Mouse (Mus musculus) thymus, postnatal 10 days (tissue): ENCODE measurements around the gene Mapk7.

ENCODE experiments used
- DNase-seq, 2 experiments: peaks; one replicate each; pipeline ENCODE4 v3.0.0; 2021; ENCODE audit warnings: low spot score in 2 of 2

The Mapk7 gene

GRCm38 (mm10) chr11:61490944-61491520 is 3.2 kb downstream of the Mapk7 start:
- DNase-seq = no peak

GRCm38 (mm10) chr11:61489874-61490273 is 4.3 kb downstream of the Mapk7 start:
- no peak for DNase-seq

- no peak for DNase-seq
Observed at GRCm38 (mm10) chr11:61489085-61489484, 5.1 kb downstream of the Mapk7 start.

- DNase-seq = no peak
Observed at GRCm38 (mm10) chr11:61487936-61488335, 6.3 kb downstream of the Mapk7 start.

- DNase-seq = no peak
Observed at GRCm38 (mm10) chr11:61487401-61487800, 6.8 kb downstream of the Mapk7 start.

GRCm38 (mm10) chr11:61486458-61487219 is 7.6 kb downstream of the Mapk7 start:
- DNase-seq = no peak

GRCm38 (mm10) chr11:61485541-61486457 is 8.4 kb downstream of the Mapk7 start:
- no peak for DNase-seq

- DNase-seq = no peak
Observed at GRCm38 (mm10) chr11:61484613-61485540, 9.3 kb downstream of the Mapk7 start, which contains the start of gene Mfap4. Mfap4 (plus strand) TSS chr11:61485431.

GRCm38 (mm10) chr11:61484256-61484612 is 10.0 kb downstream of the Mapk7 start:
- no peak for DNase-seq

GRCm38 (mm10) chr11:61483226-61483845 is 10.9 kb downstream of the Mapk7 start:
- no peak for DNase-seq

- DNase-seq = peak; percentile 40 to 47
Observed at GRCm38 (mm10) chr11:61481239-61482090, 12.7 kb downstream of the Mapk7 start.

- DNase-seq = no peak
Observed at GRCm38 (mm10) chr11:61478788-61479187, 15.4 kb downstream of the Mapk7 start.

- no peak for DNase-seq
Observed at GRCm38 (mm10) chr11:61477566-61478508, 16.4 kb downstream of the Mapk7 start.

GRCm38 (mm10) chr11:61476786-61477382 is 17.3 kb downstream of the Mapk7 start:
- no peak for DNase-seq

GRCm38 (mm10) chr11:61473630-61474029 is 20.6 kb downstream of the Mapk7 start:
- no peak for DNase-seq

GRCm38 (mm10) chr11:61470880-61471279 is 23.3 kb downstream of the Mapk7 start:
- DNase-seq = no peak

- no peak for DNase-seq
Observed at GRCm38 (mm10) chr11:61469317-61469917, 24.8 kb downstream of the Mapk7 start.

- DNase-seq = no peak
Observed at GRCm38 (mm10) chr11:61468534-61468933, 25.7 kb downstream of the Mapk7 start.
